Mouse (Mus musculus): ENCODE results near the gene Gfm2. TPM values are rescaled to one million over a fixed set of nuclear protein-coding genes. Genes with fewer than 3 reads are reported as not detected.

The Gfm2 gene
- polyA plus RNA-seq, 1 experiment from 2014 or later: 31.8 TPM

GRCm38 (mm10) chr13:97145834-97146233 lies 8.1 kb downstream of the Gfm2 start:
- ATAC-seq (ENCODE audit: low FRiP score, low read depth): no peak
- H3K36me3 ChIP-seq: peaks cover 50% of the 10 kb centered on the region

GRCm38 (mm10) chr13:97175520-97176264 lies 38.0 kb downstream of the Gfm2 start:
- 91% methylated on average over 10 of the region's 10 CpGs for WGBS
- ATAC-seq (ENCODE audit: low FRiP score, low read depth): no peak
- no peaks in the 10 kb centered on the region for H3K4me1 ChIP-seq (replicated peaks)
- H3K9ac ChIP-seq: no peak overlapping the region
- peaks cover 58% of the 10 kb centered on the region for H3K36me3 ChIP-seq
- no peak overlapping the region for H3K4me3 ChIP-seq
- H3K4me2 ChIP-seq: no peak overlapping the region
- H3K27me3 ChIP-seq: no peaks in the 10 kb centered on the region
- H3K27ac ChIP-seq (replicated peaks): no peak overlapping the region
- H3K9me3 ChIP-seq: no peaks in the 10 kb centered on the region

More at GRCm38 (mm10) chr13:97145834-97146233, 8.1 kb downstream of the Gfm2 start:
- Histone ChIP-seq H3K27ac (replicated peaks) (no peak overlapping the region), H3K9ac (no peak overlapping the region), H3K9me3 (no peaks in the 10 kb centered on the region), H3K27me3 (no peaks in the 10 kb centered on the region), H3K4me3 (no peak overlapping the region), H3K4me2 (no peak overlapping the region), H3K4me1 (replicated peaks) (no peaks in the 10 kb centered on the region)
- 59% methylated on average over 4 of the region's 4 CpGs for WGBS

DNA sequence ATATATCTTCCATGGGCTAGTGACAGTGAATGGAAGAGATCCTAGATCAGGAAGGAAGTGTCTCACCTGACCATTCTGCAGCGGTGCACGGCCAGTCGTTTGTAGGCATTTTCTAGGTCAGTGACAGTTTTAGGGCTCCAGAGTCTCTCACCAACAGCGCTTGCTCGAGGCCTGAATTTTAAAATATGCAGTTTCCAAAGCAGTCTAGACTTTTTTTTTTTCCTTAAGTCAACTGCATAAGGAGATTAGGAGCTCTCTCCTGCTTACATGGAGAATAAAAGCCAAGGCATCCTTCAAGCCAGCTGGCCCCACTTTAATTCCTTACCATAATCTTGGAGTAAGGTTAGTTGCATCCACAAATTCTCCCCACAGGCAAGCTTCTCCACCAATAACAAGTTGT lies 39.0 kb downstream of the Gfm2 start:
- WGBS: 89% methylated on average over 5 of the region's 5 CpGs
- Histone ChIP-seq H3K36me3 (peaks cover 53% of the 10 kb centered on the region), H3K27ac (replicated peaks) (no peak overlapping the region)

DNA sequence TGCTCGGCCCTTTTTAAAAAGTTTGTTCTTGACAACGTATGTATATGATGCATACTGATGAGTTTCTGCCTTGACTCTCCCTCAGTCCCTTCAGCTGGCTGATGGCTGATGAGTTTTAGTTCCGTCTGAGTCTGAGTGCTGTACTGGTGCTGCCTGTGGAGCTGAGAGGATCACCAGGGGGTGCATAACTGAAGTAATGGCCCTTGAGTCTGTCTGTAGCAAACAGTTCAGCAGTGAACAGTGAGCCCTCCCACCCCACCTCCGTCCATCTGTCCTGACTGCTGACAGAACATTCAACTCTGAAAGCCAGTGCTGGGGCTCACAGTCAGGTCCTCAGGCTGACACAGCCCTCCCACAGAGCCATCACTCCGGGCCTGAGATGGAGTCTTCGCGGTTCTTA lies 41.2 kb downstream of the Gfm2 start:
- Histone ChIP-seq H3K9me3 (no peaks in the 10 kb centered on the region), H3K4me1 (replicated peaks) (no peaks in the 10 kb centered on the region), H3K36me3 (peaks cover 33% of the 10 kb centered on the region), H3K4me2 (no peak overlapping the region), H3K9ac (no peak overlapping the region), H3K4me3 (no peak overlapping the region), H3K27me3 (no peaks in the 10 kb centered on the region), H3K27ac (replicated peaks) (no peak overlapping the region)
- WGBS: 66% methylated on average over 7 of the region's 7 CpGs
- ATAC-seq (ENCODE audit: low FRiP score, low read depth): no peak

More for the DNA sequence above, 39.0 kb downstream of the Gfm2 start:
- Histone ChIP-seq H3K9me3 (no peaks in the 10 kb centered on the region), H3K4me3 (no peak overlapping the region), H3K4me1 (replicated peaks) (no peaks in the 10 kb centered on the region), H3K4me2 (no peak overlapping the region), H3K9ac (no peak overlapping the region), H3K27me3 (no peaks in the 10 kb centered on the region)
- no peak for ATAC-seq (ENCODE audit: low FRiP score, low read depth)

- no peak overlapping the region for H3K4me2 ChIP-seq
- no peak overlapping the region for H3K4me3 ChIP-seq
- H3K27me3 ChIP-seq: no peaks in the 10 kb centered on the region
- 64% methylated on average over 6 of the region's 6 CpGs for WGBS
- no peak for ATAC-seq (ENCODE audit: low FRiP score, low read depth)
- H3K36me3 ChIP-seq: peaks cover 20% of the 10 kb centered on the region
- H3K9ac ChIP-seq: no peak overlapping the region
- H3K9me3 ChIP-seq: no peaks in the 10 kb centered on the region
- no peaks in the 10 kb centered on the region for H3K4me1 ChIP-seq (replicated peaks)
- no peak overlapping the region; the same call in 1 of the 2 replicates for H3K27ac ChIP-seq (replicated peaks)
These were observed 42.5 kb downstream of the Gfm2 start for GRCm38 (mm10) chr13:97180113-97180828.

GRCm38 (mm10) chr13:97182821-97183220 lies 45.1 kb downstream of the Gfm2 start:
- peaks cover 7% of the 10 kb centered on the region; the same call in 1 of the 2 replicates for H3K36me3 ChIP-seq
- H3K4me2 ChIP-seq: no peak overlapping the region
- H3K4me3 ChIP-seq: no peak overlapping the region
- H3K9ac ChIP-seq: no peak overlapping the region
- no peaks in the 10 kb centered on the region for H3K9me3 ChIP-seq
- H3K27ac ChIP-seq (replicated peaks): no peak overlapping the region
- no peaks in the 10 kb centered on the region for H3K4me1 ChIP-seq (replicated peaks)
- no peak for ATAC-seq (ENCODE audit: low FRiP score, low read depth)
- WGBS: 68% methylated on average over 4 of the region's 4 CpGs
- H3K27me3 ChIP-seq: no peaks in the 10 kb centered on the region

GRCm38 (mm10) chr13:97184168-97184567 lies 46.4 kb downstream of the Gfm2 start:
- Histone ChIP-seq H3K4me1 (replicated peaks) (no peaks in the 10 kb centered on the region), H3K36me3 (no peaks in the 10 kb centered on the region), H3K4me3 (no peak overlapping the region), H3K27ac (replicated peaks) (no peak overlapping the region), H3K9ac (no peak overlapping the region), H3K27me3 (no peaks in the 10 kb centered on the region), H3K4me2 (no peak overlapping the region), H3K9me3 (no peaks in the 10 kb centered on the region)
- no peak for ATAC-seq (ENCODE audit: low FRiP score, low read depth)
- 94% methylated on average over 2 of the region's 2 CpGs for WGBS

DNA sequence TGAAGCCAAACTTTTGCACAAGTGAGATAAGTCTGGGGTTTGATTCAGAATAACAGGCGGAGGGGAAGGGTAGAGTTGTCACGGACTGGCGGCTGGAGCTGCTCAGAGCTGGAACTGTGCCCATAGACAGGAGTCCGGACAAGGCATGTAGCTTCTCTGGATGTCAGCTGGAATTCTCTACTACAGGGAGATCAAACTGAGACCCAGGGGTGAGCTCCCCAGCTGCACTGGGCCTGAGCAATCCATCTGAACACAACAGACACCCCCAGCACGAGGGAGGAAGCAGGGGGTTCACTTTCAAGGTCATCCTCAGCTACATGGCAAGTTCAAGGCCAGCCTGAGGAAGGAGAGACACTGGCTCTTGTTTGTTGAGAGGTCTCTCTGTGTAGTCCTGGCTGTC lies 46.9 kb downstream of the Gfm2 start:
- 57% methylated on average over 5 of the region's 5 CpGs for WGBS

DNA sequence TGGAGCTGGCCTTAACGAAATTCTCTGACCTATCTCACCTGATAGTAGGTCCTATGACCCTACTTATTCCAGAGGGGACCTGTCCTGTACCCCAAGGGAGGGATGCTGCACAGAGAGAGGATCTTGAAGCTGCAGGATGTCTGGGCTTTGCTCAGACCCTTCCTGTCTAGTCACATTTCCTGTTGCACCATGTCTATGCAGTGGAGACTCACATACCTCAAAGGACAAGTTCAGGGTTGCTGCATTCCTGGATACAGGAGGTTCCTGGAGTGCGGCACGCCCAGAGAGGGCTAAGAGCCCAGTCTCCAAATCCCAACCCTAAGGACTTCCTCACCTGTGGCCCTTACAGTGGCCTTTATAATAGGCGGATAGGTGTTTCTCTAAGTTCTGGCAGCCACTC lies 48.6 kb downstream of the Gfm2 start:
- no peak overlapping the region for H3K4me2 ChIP-seq
- H3K4me1 ChIP-seq (replicated peaks): no peaks in the 10 kb centered on the region
- no peak overlapping the region for H3K27ac ChIP-seq (replicated peaks)
- H3K27me3 ChIP-seq: no peaks in the 10 kb centered on the region
- no peak for ATAC-seq (ENCODE audit: low FRiP score, low read depth)
- H3K4me3 ChIP-seq: no peak overlapping the region
- H3K36me3 ChIP-seq: no peaks in the 10 kb centered on the region
- no peak overlapping the region for H3K9ac ChIP-seq
- no peaks in the 10 kb centered on the region for H3K9me3 ChIP-seq
- WGBS: 84% methylated on average over 4 of the region's 4 CpGs

More for the DNA sequence above, 46.9 kb downstream of the Gfm2 start:
- no peaks in the 10 kb centered on the region for H3K27me3 ChIP-seq
- H3K4me3 ChIP-seq: no peak overlapping the region
- H3K4me1 ChIP-seq (replicated peaks): no peaks in the 10 kb centered on the region
- H3K36me3 ChIP-seq: no peaks in the 10 kb centered on the region
- no peak overlapping the region for H3K4me2 ChIP-seq
- H3K27ac ChIP-seq (replicated peaks): no peak overlapping the region
- no peak overlapping the region for H3K9ac ChIP-seq
- no peak for ATAC-seq (ENCODE audit: low FRiP score, low read depth)
- H3K9me3 ChIP-seq: no peaks in the 10 kb centered on the region

GRCm38 (mm10) chr13:97187693-97188092 lies 50.0 kb downstream of the Gfm2 start:
- H3K27ac ChIP-seq (replicated peaks): no peak overlapping the region
- H3K4me1 ChIP-seq (replicated peaks): no peaks in the 10 kb centered on the region
- no peaks in the 10 kb centered on the region for H3K9me3 ChIP-seq
- WGBS: 88% methylated on average over 5 of the region's 5 CpGs
- no peaks in the 10 kb centered on the region for H3K27me3 ChIP-seq
- H3K9ac ChIP-seq: no peak overlapping the region
- no peak for ATAC-seq (ENCODE audit: low FRiP score, low read depth)
- H3K36me3 ChIP-seq: no peaks in the 10 kb centered on the region
- no peak overlapping the region for H3K4me2 ChIP-seq
- H3K4me3 ChIP-seq: no peak overlapping the region

DNA sequence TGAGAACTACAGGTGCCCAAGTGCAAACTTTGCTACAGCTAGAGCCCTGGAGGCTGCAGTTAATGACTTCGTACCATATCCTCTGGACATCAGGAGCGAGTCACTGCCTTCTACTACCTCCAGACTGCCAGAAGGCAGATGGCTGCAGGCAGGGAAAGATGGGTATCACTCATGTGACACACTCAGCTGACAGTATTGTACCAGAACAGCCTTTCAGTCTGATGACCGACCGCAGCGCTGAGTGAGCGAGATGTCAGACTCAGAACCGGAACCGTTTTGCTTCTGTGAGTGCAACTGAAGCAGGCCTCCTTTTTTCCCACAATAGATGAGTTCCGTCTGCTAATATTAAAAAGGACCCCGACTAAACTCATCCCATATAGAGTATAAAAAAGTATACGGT lies 54.9 kb downstream of the Gfm2 start:
- H3K27me3 ChIP-seq: no peaks in the 10 kb centered on the region
- H3K4me1 ChIP-seq (replicated peaks): peaks cover 14% of the 10 kb centered on the region
- WGBS: 82% methylated on average over 11 of the region's 11 CpGs
- no peak overlapping the region for H3K4me3 ChIP-seq
- no peaks in the 10 kb centered on the region for H3K9me3 ChIP-seq
- no peak for ATAC-seq (ENCODE audit: low FRiP score, low read depth)
- no peak overlapping the region for H3K27ac ChIP-seq (replicated peaks)
- H3K4me2 ChIP-seq: no peak overlapping the region
- no peak overlapping the region for H3K9ac ChIP-seq
- no peaks in the 10 kb centered on the region for H3K36me3 ChIP-seq

- Histone ChIP-seq H3K4me2 (no peak overlapping the region), H3K4me1 (replicated peaks) (peaks cover 19% of the 10 kb centered on the region), H3K9me3 (no peaks in the 10 kb centered on the region), H3K4me3 (no peak overlapping the region), H3K36me3 (no peaks in the 10 kb centered on the region), H3K27ac (replicated peaks) (no peak overlapping the region), H3K27me3 (no peaks in the 10 kb centered on the region), H3K9ac (no peak overlapping the region)
- 0 out of 2 replicates have a peak, but pooled peaks have one; percentile 36 for ATAC-seq (ENCODE audit: low FRiP score, low read depth)
- WGBS: 33% methylated on average over 7 of the region's 7 CpGs
These were observed 55.7 kb downstream of the Gfm2 start for GRCm38 (mm10) chr13:97193420-97193819.

Measured in hindbrain, embryonic 15.5 days (tissue).